ENCODE assay signal across 8 mouse cellular contexts in the genomic region with DNA sequence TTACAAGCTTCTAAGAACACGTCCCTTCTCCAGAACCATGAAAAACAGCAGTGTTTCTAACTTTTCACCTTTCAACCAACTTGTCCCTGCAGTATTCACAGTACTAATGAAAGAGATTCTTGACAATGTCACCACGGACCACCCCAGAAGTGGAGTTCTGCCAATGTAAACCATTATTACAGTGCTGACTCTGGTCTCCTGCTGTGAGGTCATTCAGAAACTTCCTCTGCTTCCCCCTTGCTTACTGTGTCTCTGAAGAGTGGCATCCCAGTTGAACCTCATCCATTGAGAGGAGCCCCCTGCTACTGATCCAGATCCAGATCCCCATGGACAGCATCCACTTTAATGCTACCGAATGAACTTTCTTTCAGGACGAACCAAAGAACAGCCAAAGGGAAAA.
DNase-seq lines count a peak whose midpoint lies in the region; ATAC-seq lines count a peak whose summit lies in the region.
"Had no signal": no experiment of that assay in that cellular context is flagged by ENCODE, and none has a peak within 500 bp of the region (broad histone marks: within the 10 kb centered on the region; RNA-seq: fewer than 3 reads in every experiment).

No protein-coding gene starts in this region.

- no peaks in the 10 kb centered on the region for H3K27me3 ChIP-seq in kidney, embryonic 16.5 days (ENCODE audit: insufficient read depth, low read length)

- H3K4me2 ChIP-seq in kidney, embryonic 16.5 days (replicated peaks; ENCODE audit: low read depth, low read length): no peak overlapping the region

- peak overlapping the region; percentile 44; the same call in 1 of the 2 replicates for H3K27ac ChIP-seq in kidney, embryonic 16.5 days (ENCODE audit: low read length)

- ATAC-seq in cerebellum, adult (ENCODE audit: insufficient number of reproducible peaks, low FRiP score, low TSS enrichment): peak; percentile 45; the same call in 1 of the 2 replicates
- peak; percentile 87 for ATAC-seq in kidney, embryonic 16.5 days (ENCODE audit: low FRiP score, low TSS enrichment)

- no peak overlapping the region for H3K4me3 ChIP-seq in kidney, embryonic 16.5 days (ENCODE audit: low read length)

- WGBS in kidney, embryonic 16.5 days: 39% methylated on average over 4 of the region's 4 CpGs

- intact Hi-C loops in left cerebral cortex, postnatal 4 days (cut with DNase I): no loop called here
- intact Hi-C loops in heart, postnatal 36 days (cut with DNase I): no loop called here

- H3K4me1 ChIP-seq in kidney, embryonic 16.5 days (ENCODE audit: insufficient read depth, low read length): no peaks in the 10 kb centered on the region

- no peak overlapping the region for H3K9ac ChIP-seq in kidney, embryonic 16.5 days (replicated peaks; ENCODE audit: low read length)

- peak; percentile 36 for DNase-seq in left cerebral cortex, postnatal 4 days
- DNase-seq in left cerebral cortex, adult 11 months (ENCODE audit: low spot score): no peak
- DNase-seq in NIH3T3 (ENCODE audit: low read depth): peak; percentile 6
- no peak for DNase-seq in right cerebral cortex, postnatal 4 days
- DNase-seq in heart, postnatal 36 days: no peak
- DNase-seq: thymus, postnatal 36 days had no signal

- no peaks in the 10 kb centered on the region for H3K9me3 ChIP-seq in kidney, embryonic 16.5 days (ENCODE audit: low read length)

- no peaks in the 10 kb centered on the region for H3K36me3 ChIP-seq in kidney, embryonic 16.5 days (ENCODE audit: insufficient read depth, low read length)

Comparison
In these comparisons a context has a peak if more than half of its experiments do, and no peak if none do; other contexts are left out.
1. DNase-seq: peak in left cerebral cortex, postnatal 4 days (single experiment) and NIH3T3 (single experiment); none in left cerebral cortex, adult 11 months (single experiment), right cerebral cortex, postnatal 4 days (single experiment) and heart, postnatal 36 days (0 of 2).